Mouse (Mus musculus): ENCODE measurements around the gene Pxylp1. TPM values are rescaled to one million over a fixed set of nuclear protein-coding genes. Genes with fewer than 3 reads are reported as not detected.

The Pxylp1 gene
- polyA plus RNA-seq, 1 experiment, result 14.5 TPM

DNA sequence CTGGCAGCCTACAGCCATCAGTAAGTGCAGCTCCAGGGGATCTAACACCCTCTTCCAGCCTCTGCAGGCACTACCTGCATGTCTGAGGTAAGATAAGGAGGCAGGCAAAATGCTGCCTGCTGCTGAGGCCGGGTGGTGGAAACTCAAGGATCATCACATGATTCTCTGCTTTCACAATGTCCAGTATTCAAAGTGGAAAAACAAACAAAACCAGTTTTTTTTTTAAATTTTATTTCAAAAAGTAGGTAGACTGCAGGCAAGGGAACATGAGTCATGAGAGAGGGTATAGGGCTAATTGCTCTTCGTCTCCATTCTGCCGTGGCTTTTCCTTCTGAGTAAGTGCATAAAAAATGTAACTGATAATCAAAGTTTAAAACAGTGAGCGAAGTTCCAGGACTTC, 29.6 kb downstream of the Pxylp1 start:
- H3K4me3 ChIP-seq (replicated peaks; ENCODE audit: control insufficient read depth, low read depth, low read length), result no peak overlapping the region
- TF ChIP-seq POLR2A (IDR thresholded peaks at IDR 0.05; ENCODE audit: borderline replicate concordance, control insufficient read depth, low read depth, low read length), result no peak
- H3K27ac ChIP-seq (ENCODE audit: control insufficient read depth, insufficient read depth, low read depth, low read length, poor library complexity), result no peak overlapping the region
- WGBS, result 61% methylated on average over 4 of the region's 4 CpGs
- H3K4me1 ChIP-seq (ENCODE audit: control insufficient read depth, insufficient read depth, low read length), result no peaks in the 10 kb centered on the region; the same call in 1 of the 2 replicates

DNA sequence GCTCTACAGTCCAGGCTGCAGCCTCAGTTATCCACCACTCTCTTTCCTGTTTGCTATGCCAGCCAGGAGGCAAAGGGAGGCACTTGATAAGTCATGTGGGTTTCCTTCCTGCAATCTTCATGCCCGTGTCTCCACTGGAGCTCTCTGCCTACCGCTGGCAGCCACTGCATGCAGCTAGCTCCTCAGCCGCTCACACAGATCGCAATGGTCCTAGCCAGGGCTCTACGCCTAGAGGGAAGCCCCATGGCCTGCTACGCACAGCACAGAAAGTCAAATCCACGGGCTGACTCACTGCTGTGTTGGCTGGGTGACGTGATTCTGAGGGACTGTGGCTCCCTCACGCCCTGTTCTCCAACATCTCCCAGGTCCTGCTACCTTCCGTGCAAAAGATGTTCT, 31.4 kb downstream of the Pxylp1 start:
- TF ChIP-seq POLR2A (IDR thresholded peaks at IDR 0.05; ENCODE audit: borderline replicate concordance, control insufficient read depth, low read depth, low read length), result no peak
- TF ChIP-seq CTCF (IDR thresholded peaks at IDR 0.05; ENCODE audit: control insufficient read depth, insufficient read depth, low read length), result no peak
- H3K27ac ChIP-seq (ENCODE audit: control insufficient read depth, insufficient read depth, low read depth, low read length, poor library complexity), result no peak overlapping the region
- H3K4me3 ChIP-seq (replicated peaks; ENCODE audit: control insufficient read depth, low read depth, low read length), result no peak overlapping the region
- H3K4me1 ChIP-seq (ENCODE audit: control insufficient read depth, insufficient read depth, low read length), result no peaks in the 10 kb centered on the region; the same call in 1 of the 2 replicates
- 28% methylated on average over 10 of the region's 10 CpGs for WGBS

DNA sequence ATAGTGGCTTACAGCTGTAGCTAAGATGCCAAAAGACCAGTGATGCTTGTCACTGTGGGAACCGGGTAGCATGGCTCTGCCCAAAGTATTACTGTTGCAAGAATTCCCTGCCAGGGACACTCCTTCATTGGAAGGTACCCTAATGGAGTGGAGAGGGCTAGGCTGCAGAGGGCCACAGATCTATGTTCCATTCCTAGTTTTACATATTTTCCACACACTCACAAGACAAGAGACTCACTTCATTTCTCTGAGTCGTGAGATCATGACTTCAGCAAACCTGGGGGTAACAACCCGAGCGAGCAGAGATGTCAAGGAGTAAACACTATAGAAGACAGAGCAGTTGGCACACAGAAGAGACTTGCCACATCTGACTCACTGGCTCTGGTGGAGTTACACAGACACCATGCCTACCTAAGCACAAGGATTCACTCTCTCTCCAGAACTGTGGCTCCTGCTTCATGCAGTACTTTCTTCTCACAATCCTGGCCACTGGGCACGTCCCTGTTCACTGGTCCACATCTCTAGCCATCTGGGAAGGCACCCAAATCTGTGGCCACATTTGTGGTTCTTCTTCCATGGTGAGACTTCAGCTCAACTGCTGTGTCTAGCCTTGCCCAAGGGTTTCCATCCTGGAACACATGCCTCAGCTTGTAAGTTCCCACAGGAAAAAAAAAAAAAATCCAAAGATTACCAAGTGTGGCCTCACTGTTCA, 31.9 kb downstream of the Pxylp1 start:
- H3K4me3 ChIP-seq (replicated peaks; ENCODE audit: control insufficient read depth, low read depth, low read length), result no peak overlapping the region
- H3K27ac ChIP-seq (ENCODE audit: control insufficient read depth, insufficient read depth, low read depth, low read length, poor library complexity), result no peak overlapping the region
- TF ChIP-seq CTCF (IDR thresholded peaks at IDR 0.05; ENCODE audit: control insufficient read depth, insufficient read depth, low read length) (no peak), POLR2A (IDR thresholded peaks at IDR 0.05; ENCODE audit: borderline replicate concordance, control insufficient read depth, low read depth, low read length) (no peak)
- H3K4me1 ChIP-seq (ENCODE audit: control insufficient read depth, insufficient read depth, low read length), result no peaks in the 10 kb centered on the region; the same call in 1 of the 2 replicates
- 66% methylated on average over 5 of the region's 5 CpGs for WGBS

DNA sequence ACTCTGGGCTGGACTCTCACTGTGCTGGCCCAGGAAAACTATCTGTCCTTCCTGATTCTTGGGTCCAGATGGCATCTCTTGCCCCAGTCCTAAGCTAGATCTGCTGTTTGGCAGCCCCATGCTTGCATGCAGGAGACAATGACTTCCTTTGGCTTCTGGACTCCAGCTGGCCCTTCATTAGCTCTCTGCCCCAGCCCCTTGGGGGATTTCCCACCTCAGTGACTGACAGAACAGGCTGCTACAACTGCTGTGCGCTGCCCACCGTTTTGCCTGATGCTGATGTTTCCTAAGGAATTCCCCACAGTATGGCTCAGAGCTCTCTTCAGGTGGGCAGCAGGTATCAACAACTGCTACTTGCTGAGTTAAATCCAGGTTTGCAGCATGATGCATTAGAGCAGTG, 33.4 kb downstream of the Pxylp1 start:
- H3K4me3 ChIP-seq (replicated peaks; ENCODE audit: control insufficient read depth, low read depth, low read length), result no peak overlapping the region
- WGBS, result 73% methylated on average over 2 of the region's 2 CpGs
- TF ChIP-seq CTCF (IDR thresholded peaks at IDR 0.05; ENCODE audit: control insufficient read depth, insufficient read depth, low read length), result no peak
- no peak for TF ChIP-seq POLR2A (IDR thresholded peaks at IDR 0.05; ENCODE audit: borderline replicate concordance, control insufficient read depth, low read depth, low read length)
- no peak overlapping the region for H3K27ac ChIP-seq (ENCODE audit: control insufficient read depth, insufficient read depth, low read depth, low read length, poor library complexity)
- no peaks in the 10 kb centered on the region; the same call in 1 of the 2 replicates for H3K4me1 ChIP-seq (ENCODE audit: control insufficient read depth, insufficient read depth, low read length)

DNA sequence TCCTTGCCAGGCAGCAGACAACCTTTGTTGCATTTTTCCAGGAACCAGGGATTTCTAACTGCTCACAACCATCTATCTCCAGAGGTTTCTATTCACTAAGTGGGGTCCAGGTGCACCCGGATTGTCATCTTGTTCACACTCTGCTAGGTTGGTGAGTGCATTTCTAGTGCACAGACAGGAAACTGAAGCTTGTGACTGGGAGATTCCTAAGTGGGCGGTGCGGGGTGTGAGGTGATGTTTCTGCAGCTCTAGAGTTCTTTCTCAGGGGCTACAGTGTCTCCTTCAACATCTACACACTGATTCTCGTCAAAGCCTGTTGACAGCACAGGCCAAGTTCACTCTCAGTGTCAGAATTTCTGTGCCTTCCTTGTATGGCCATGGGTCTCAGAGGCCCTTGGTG, 34.6 kb downstream of the Pxylp1 start:
- H3K4me3 ChIP-seq (replicated peaks; ENCODE audit: control insufficient read depth, low read depth, low read length), result no peak overlapping the region
- no peak overlapping the region for H3K27ac ChIP-seq (ENCODE audit: control insufficient read depth, insufficient read depth, low read depth, low read length, poor library complexity)
- H3K4me1 ChIP-seq (ENCODE audit: control insufficient read depth, insufficient read depth, low read length), result no peaks in the 10 kb centered on the region
- 76% methylated on average over 4 of the region's 4 CpGs for WGBS
- TF ChIP-seq POLR2A (IDR thresholded peaks at IDR 0.05; ENCODE audit: borderline replicate concordance, control insufficient read depth, low read depth, low read length), result no peak
- TF ChIP-seq CTCF (IDR thresholded peaks at IDR 0.05; ENCODE audit: control insufficient read depth, insufficient read depth, low read length), result no peak

- TF ChIP-seq CTCF (IDR thresholded peaks at IDR 0.05; ENCODE audit: control insufficient read depth, insufficient read depth, low read length) (no peak), POLR2A (IDR thresholded peaks at IDR 0.05; ENCODE audit: borderline replicate concordance, control insufficient read depth, low read depth, low read length) (no peak)
- Histone ChIP-seq H3K4me1 (ENCODE audit: control insufficient read depth, insufficient read depth, low read length) (no peaks in the 10 kb centered on the region), H3K27ac (ENCODE audit: control insufficient read depth, insufficient read depth, low read depth, low read length, poor library complexity) (no peak overlapping the region), H3K4me3 (replicated peaks; ENCODE audit: control insufficient read depth, low read depth, low read length) (no peak overlapping the region)
- 81% methylated on average over 16 of the region's 16 CpGs for WGBS
Observed at GRCm38 (mm10) chr9:96853300-96854186, 38.9 kb downstream of the Pxylp1 start.

DNA sequence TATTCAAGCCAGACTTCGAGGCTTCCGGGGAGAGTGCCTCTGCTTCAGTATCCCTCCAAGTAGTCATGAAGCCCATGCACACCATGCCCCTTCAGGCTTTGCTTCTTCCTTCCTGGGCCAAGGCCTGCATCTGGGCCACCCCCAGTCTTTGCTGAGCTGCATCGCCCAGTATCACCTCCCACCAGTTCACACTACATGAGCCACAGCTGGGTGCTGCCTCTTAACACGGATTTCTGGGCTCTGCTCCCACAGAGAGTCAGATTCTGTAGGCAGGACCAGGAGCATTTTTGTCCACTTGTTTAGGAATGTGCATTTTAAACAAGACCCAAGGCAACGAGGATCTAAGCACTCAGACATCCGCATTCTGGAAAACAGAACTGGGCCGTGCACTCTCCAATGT, 40.8 kb downstream of the Pxylp1 start:
- TF ChIP-seq CTCF (IDR thresholded peaks at IDR 0.05; ENCODE audit: control insufficient read depth, insufficient read depth, low read length), result no peak
- no peak for TF ChIP-seq POLR2A (IDR thresholded peaks at IDR 0.05; ENCODE audit: borderline replicate concordance, control insufficient read depth, low read depth, low read length)
- H3K27ac ChIP-seq (ENCODE audit: control insufficient read depth, insufficient read depth, low read depth, low read length, poor library complexity), result no peak overlapping the region
- WGBS, result 84% methylated on average over 7 of the region's 7 CpGs
- no peak overlapping the region for H3K4me3 ChIP-seq (replicated peaks; ENCODE audit: control insufficient read depth, low read depth, low read length)
- H3K4me1 ChIP-seq (ENCODE audit: control insufficient read depth, insufficient read depth, low read length), result no peaks in the 10 kb centered on the region

GRCm38 (mm10) chr9:96851036-96851435, 41.4 kb downstream of the Pxylp1 start:
- H3K4me1 ChIP-seq (ENCODE audit: control insufficient read depth, insufficient read depth, low read length), result no peaks in the 10 kb centered on the region
- H3K4me3 ChIP-seq (replicated peaks; ENCODE audit: control insufficient read depth, low read depth, low read length), result no peak overlapping the region
- 88% methylated on average over 7 of the region's 7 CpGs for WGBS
- H3K27ac ChIP-seq (ENCODE audit: control insufficient read depth, insufficient read depth, low read depth, low read length, poor library complexity), result no peak overlapping the region
- TF ChIP-seq POLR2A (IDR thresholded peaks at IDR 0.05; ENCODE audit: borderline replicate concordance, control insufficient read depth, low read depth, low read length), result no peak
- TF ChIP-seq CTCF (IDR thresholded peaks at IDR 0.05; ENCODE audit: control insufficient read depth, insufficient read depth, low read length), result no peak

All from bone marrow, adult 2 months (tissue).